Mouse (Mus musculus) liver, embryonic 14.5 days (tissue): Measurements from ENCODE around the gene Gng7. TPM values are rescaled to one million over a fixed set of nuclear protein-coding genes. Genes with fewer than 3 reads are reported as not detected.

Source experiments
- ATAC-seq: fragments of 200-750 bp; cut with Nextera tagmentation; 2 replicates; pipeline ENCODE4 v1.8.0; 2017; ENCODE audit warnings: moderate number of reproducible peaks, mild to moderate bottlenecking, moderate library complexity; ENCODE audit not compliant: insufficient read depth
- DNase-seq, 3 experiments: peaks; one replicate each; pipeline ENCODE4 v3.0.0-alpha.2; 2012 to 2013; ENCODE audit warnings: low read depth in 3 of 3, low spot score in 3 of 3
- H3K27ac ChIP-seq: fragments of 300-500 bp; sonication (generic); 2 replicates; pipeline ENCODE4 v1.5.1; 2014; ENCODE audit warnings: moderate library complexity, mild to moderate bottlenecking, control low read depth, inconsistent platforms
- H3K27me3 ChIP-seq: fragments of 300-500 bp; sonication (generic); 2 replicates; pipeline ENCODE4 v1.6.1; 2014; ENCODE audit warnings: mild to moderate bottlenecking, low read length, moderate library complexity; ENCODE audit not compliant: control insufficient read depth, insufficient read depth
- H3K36me3 ChIP-seq: fragments of 300-500 bp; sonication (generic); replicated peaks from 2 replicates; pipeline ENCODE4 v1.6.1; 2014; ENCODE audit warnings: low read depth; ENCODE audit not compliant: control insufficient read depth, insufficient read depth
- H3K4me1 ChIP-seq, 2 experiments: fragments of 200-500 bp in 1 of 2; fragments of 300-500 bp in 1 of 2; sonication (generic) in 1 of 2; replicated peaks; 2 replicates each; pipeline ENCODE4 v1.6.1; 2012 to 2014; ENCODE audit warnings: antibody characterized with exemption in 1 of 2, inconsistent platforms in 1 of 2, low read length in 1 of 2; ENCODE audit not compliant: control insufficient read depth in 2 of 2, insufficient read depth in 2 of 2
- H3K4me2 ChIP-seq: fragments of 300-500 bp; sonication (generic); 2 replicates; pipeline ENCODE4 v1.6.1; 2014; ENCODE audit warnings: low read depth, mild to moderate bottlenecking, control low read depth, moderate library complexity
- H3K4me3 ChIP-seq, 2 experiments: fragments of 200-500 bp in 1 of 2; fragments of 300-500 bp in 1 of 2; sonication (generic) in 1 of 2; 2 replicates each; pipeline ENCODE4 v1.5.1; 2012 to 2014; ENCODE audit warnings: low read depth in 2 of 2, low read length in 2 of 2, mild to moderate bottlenecking in 2 of 2, control low read depth in 1 of 2, inconsistent platforms in 1 of 2, moderate library complexity in 1 of 2; ENCODE audit not compliant: insufficient read depth in 1 of 2
- H3K9ac ChIP-seq: fragments of 300-500 bp; sonication (generic); replicated peaks from 2 replicates; pipeline ENCODE4 v1.6.1; 2014; ENCODE audit warnings: mild to moderate bottlenecking, control low read depth, moderate library complexity
- H3K9me3 ChIP-seq: fragments of 300-500 bp; sonication (generic); 2 replicates; pipeline ENCODE4 v1.6.1; 2016; ENCODE audit warnings: low read length, mixed read lengths; ENCODE audit not compliant: control insufficient read depth
- CTCF ChIP-seq: IDR thresholded peaks from 2 replicates; pipeline ENCODE4 v1.5.1; 2016; ENCODE audit warnings: antibody characterized with exemption, low read depth, control low read depth
- EP300 ChIP-seq: IDR thresholded peaks from 2 replicates; pipeline ENCODE4 v1.6.1; 2016; ENCODE audit warnings: antibody characterized with exemption, low read depth
- WGBS: fragments of 180-500 bp; shearing (Covaris S2); extraction: QIAGEN DNeasy Blood & Tissue Kit; methylation state at CpG from one replicate; pipeline ENCODE4 v1.1.7; 2014; ENCODE audit not compliant: insufficient replicate concordance; 5-methylcytosine and 5-hydroxymethylcytosine counted together
- polyA plus RNA-seq, 2 experiments: library from polyadenylated mRNA; depleted of rRNA in 1 of 2; stranded (reverse) in 1 of 2; unstranded in 1 of 2; fragments of >200 nt; fragmentation: Nextera tagmentation in 1 of 2; extraction: Ambion mirVana in 1 of 2; gene quantifications; 2 replicates each; pipeline versions ENCODE4 v1.2.1 to v1.2.3; 2012 to 2014

The Gng7 gene
- polyA plus RNA-seq, 2 experiments, result 0.23 to 0.25 TPM

- H3K4me3 ChIP-seq, result no peak overlapping the region
- 45% methylated on average over 12 of the region's 12 CpGs for WGBS
- DNase-seq (no peak), ATAC-seq (peak; percentile 50; the same call in 1 of the 2 replicates)
- no peak overlapping the region for H3K4me2 ChIP-seq
- no peak overlapping the region for H3K9ac ChIP-seq
- no peaks in the 10 kb centered on the region for H3K27me3 ChIP-seq
- H3K27ac ChIP-seq, result no peak overlapping the region; the same call in 1 of the 2 replicates
- peaks cover 0 to 11% of the 10 kb centered on the region in 2 experiments; a peak in 2 of 4 replicates for H3K4me1 ChIP-seq
- TF ChIP-seq EP300 (no peak), CTCF (no peak)
- no peaks in the 10 kb centered on the region for H3K36me3 ChIP-seq
- H3K9me3 ChIP-seq, result no peaks in the 10 kb centered on the region
Observed at GRCm38 (mm10) chr10:80963031-80963975, 51.4 kb downstream of the Gng7 start.

DNA sequence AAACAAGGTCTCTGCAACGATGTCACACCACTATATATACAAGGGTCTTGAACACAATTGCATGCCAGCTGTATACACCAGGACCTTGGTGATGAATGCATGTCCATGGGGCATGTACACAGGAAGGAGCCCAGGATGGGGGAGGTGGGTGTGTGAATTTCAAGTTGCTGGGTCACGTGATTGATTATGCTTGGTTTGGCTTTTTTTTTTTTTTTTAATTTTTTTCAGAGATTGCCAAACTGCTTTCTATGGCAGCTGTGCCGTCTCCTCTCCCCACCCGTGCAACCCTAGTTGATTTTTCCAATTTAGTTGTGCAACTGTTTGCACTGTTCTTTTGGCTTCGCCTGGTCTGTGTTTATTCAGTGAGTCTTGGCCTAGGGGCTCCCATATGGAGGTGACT is 52.2 kb downstream of the Gng7 start:
- Histone ChIP-seq H3K4me3 (no peak overlapping the region), H3K4me1 (peaks cover 0 to 11% of the 10 kb centered on the region in 2 experiments; a peak in 2 of 4 replicates), H3K36me3 (no peaks in the 10 kb centered on the region), H3K27me3 (no peaks in the 10 kb centered on the region), H3K4me2 (no peak overlapping the region), H3K9me3 (no peaks in the 10 kb centered on the region), H3K9ac (no peak overlapping the region), H3K27ac (no peak overlapping the region)
- 57% methylated on average over 5 of the region's 5 CpGs for WGBS
- TF ChIP-seq EP300 (no peak), CTCF (no peak)
- no peak for DNase-seq
- peak; percentile 25; the same call in 1 of the 2 replicates for ATAC-seq

DNA sequence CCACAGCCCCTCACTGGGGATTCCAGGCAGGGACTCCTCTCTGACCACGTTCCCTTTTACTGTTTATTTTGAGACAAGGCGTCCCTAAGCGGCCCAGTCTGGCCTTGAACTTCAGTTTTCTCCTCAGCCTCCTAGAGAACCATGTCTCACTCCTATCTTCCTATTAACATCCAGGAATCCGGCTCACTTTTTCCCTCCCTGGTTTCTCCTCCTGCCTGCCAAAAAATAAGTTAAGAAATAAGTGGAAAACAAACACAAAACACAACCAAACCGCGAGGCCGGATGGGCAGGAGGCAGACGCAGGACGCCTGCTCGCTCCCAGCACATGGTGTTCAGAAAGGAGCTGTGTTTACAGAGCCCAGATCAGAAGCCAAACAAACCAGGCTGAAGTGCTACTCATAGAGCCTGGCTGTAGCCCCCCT is 52.7 kb downstream of the Gng7 start:
- no peaks in the 10 kb centered on the region for H3K36me3 ChIP-seq
- H3K4me2 ChIP-seq, result no peak overlapping the region
- TF ChIP-seq CTCF (no peak), EP300 (no peak)
- no peak overlapping the region for H3K27ac ChIP-seq
- no peaks in the 10 kb centered on the region for H3K9me3 ChIP-seq
- H3K4me1 ChIP-seq, result peaks cover 0 to 11% of the 10 kb centered on the region in 2 experiments; a peak in 2 of 4 replicates
- DNase-seq (no peak), ATAC-seq (0 out of 2 replicates have a peak, but pooled peaks have one; percentile 12)
- 56% methylated on average over 10 of the region's 10 CpGs for WGBS
- H3K9ac ChIP-seq, result no peak overlapping the region
- H3K4me3 ChIP-seq, result no peak overlapping the region
- H3K27me3 ChIP-seq, result no peaks in the 10 kb centered on the region

- Histone ChIP-seq H3K4me3 (no peak overlapping the region), H3K4me1 (peaks cover 0 to 6% of the 10 kb centered on the region in 2 experiments; a peak in 2 of 4 replicates), H3K9ac (no peak overlapping the region), H3K36me3 (no peaks in the 10 kb centered on the region), H3K27me3 (no peaks in the 10 kb centered on the region), H3K4me2 (no peak overlapping the region), H3K9me3 (no peaks in the 10 kb centered on the region), H3K27ac (no peak overlapping the region)
- DNase-seq (no peak), ATAC-seq (no peak)
- no peak for TF ChIP-seq EP300
- TF ChIP-seq CTCF, result peak; percentile 44
- 16% methylated on average over 15 of the region's 16 CpGs for WGBS
Observed at GRCm38 (mm10) chr10:80960551-80961508, 53.9 kb downstream of the Gng7 start.
